Mouse (Mus musculus) brown adipose tissue, adult 24 weeks (tissue): ENCODE results near the gene Timm13. TPM values are rescaled to one million over a fixed set of nuclear protein-coding genes. Genes with fewer than 3 reads are reported as not detected.

Source experiments
- H3K27ac ChIP-seq: fragments of 200-500 bp; replicated peaks from 2 replicates; pipeline ENCODE4 v1.5.1; 2012; ENCODE audit warnings: low read depth, mild to moderate bottlenecking, low read length
- H3K4me1 ChIP-seq: fragments of 200-500 bp; 2 replicates; pipeline ENCODE4 v1.6.1; 2012; ENCODE audit warnings: low read length, mixed read lengths; ENCODE audit not compliant: control insufficient read depth, insufficient read depth, insufficient read length
- H3K4me3 ChIP-seq: fragments of 200-500 bp; 2 replicates; pipeline ENCODE4 v1.5.1; 2012; ENCODE audit warnings: low read depth, mild to moderate bottlenecking, low read length, moderate library complexity; ENCODE audit not compliant: insufficient read depth
- polyA plus RNA-seq: library from polyadenylated mRNA; stranded (reverse); fragments of >200 nt; gene quantifications from 2 replicates; pipeline ENCODE4 v1.2.4, GENCODE M21; 2012; ENCODE audit not compliant: missing spikeins, insufficient read depth, insufficient read length

Gene Timm13
- polyA plus RNA-seq, 1 experiment: 319 TPM

DNA sequence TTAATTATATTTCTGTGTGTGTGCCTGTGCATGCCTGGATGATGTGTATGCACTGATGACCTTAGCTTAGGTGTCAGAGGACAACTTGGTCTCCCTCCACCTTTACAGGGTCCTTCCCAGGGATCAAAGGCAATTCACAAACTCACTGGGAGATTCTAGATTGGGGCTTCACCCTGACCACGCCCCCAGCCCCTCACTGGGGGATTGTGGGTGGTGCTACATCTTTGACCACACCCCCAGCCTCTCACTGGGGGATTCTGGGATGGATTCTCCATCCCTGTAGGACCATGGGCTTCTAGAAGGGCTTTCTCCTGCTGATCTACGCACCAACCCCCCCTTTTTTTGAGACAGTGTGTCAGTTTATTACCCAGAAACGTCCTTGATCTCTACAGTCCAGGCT, 24.7 kb upstream of the Timm13 start:
- Histone ChIP-seq H3K4me1 (no peaks in the 10 kb centered on the region), H3K27ac (no peak overlapping the region), H3K4me3 (no peak overlapping the region)

DNA sequence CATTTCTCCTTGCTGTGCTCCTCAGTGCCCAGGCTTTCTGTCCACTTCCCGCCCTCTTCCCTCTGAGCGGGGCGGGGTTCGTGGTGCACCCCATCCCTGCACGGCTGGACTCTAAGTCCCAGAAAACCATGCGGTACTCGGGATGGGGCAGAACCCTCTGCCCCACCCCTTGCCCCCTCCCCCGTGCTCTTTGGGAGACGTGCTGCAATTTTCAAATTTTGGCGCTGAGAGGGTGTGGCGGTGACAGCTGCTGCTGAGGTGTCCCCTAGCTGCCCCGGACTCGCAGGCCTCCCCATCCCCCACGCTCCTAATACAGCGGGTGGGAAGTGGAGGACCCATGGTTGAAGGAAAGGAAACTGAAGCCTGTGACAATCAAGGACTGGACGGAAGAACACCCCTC, 21.2 kb upstream of the Timm13 start:
- H3K4me1 ChIP-seq: peaks cover 2% of the 10 kb centered on the region; the same call in 1 of the 2 replicates
- H3K4me3 ChIP-seq: peak overlapping the region; percentile 51
- H3K27ac ChIP-seq: no peak overlapping the region

DNA sequence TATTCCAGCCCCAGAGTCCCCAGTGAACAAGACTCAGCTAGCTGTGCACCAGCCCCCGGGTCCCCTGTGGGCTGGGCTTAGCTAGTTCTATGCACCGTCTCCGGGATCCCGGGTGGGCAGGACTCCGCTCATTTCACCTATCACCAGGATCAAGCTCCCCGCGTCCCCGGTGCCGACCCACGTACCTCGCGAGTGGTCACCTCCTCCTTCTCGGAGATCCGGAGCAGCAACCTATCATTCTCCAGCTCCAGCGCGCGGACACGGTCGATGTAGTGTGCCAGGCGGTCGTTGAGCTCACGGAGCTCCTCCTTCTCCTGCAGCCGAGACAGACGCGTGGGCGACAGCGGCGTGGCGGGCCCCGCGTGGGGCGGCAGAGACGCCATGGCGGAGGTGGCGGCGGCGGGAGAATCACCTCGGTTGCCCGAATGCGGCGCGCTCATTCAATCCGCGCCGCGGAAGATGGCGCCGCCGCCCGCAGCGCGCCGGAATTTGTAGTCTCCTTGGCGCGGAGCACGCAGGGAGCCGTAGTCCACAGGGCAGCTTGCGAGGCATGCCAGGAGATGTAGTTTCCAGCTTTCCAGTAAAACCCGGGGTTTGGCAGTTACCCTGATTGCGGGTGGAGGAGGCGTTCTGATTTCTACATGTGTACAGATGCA, 17.1 kb upstream of the Timm13 start, which contains the start of gene Lmnb2:
Gene Lmnb2 (minus strand): TSS at position 467 of the 656 bp plus-strand sequence.
- peak within 1 kb of the TSS; percentile 83 for H3K4me3 ChIP-seq
- H3K4me1 ChIP-seq: peaks cover 2% of the 10 kb centered on the region; the same call in 1 of the 2 replicates
- H3K27ac ChIP-seq: no peak within 1 kb of the TSS

DNA sequence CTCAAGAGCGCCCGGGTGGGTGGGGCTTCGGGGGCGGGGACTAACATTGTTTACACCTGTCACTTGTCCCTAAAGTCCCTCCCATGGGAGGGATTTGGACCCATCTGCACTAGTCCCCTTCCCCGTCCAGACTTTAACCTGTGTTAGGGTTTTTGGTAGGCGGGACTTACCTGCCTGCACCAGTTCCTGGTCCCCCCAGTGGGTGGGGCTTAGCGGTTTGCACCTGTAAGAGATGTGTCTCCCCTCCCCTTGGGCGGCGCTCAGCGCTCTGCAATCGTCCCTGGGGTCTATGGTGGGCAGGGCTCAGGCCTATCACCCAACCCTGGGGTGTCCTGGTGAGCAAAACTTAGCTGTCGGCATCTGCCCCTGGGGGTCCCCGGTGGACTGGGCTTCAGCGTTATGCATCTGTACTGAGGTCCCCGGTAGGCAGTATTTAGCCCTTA, 16.6 kb upstream of the Timm13 start:
- Histone ChIP-seq H3K4me3 (peak overlapping the region; percentile 83), H3K27ac (no peak overlapping the region), H3K4me1 (peaks cover 2% of the 10 kb centered on the region; the same call in 1 of the 2 replicates)

DNA sequence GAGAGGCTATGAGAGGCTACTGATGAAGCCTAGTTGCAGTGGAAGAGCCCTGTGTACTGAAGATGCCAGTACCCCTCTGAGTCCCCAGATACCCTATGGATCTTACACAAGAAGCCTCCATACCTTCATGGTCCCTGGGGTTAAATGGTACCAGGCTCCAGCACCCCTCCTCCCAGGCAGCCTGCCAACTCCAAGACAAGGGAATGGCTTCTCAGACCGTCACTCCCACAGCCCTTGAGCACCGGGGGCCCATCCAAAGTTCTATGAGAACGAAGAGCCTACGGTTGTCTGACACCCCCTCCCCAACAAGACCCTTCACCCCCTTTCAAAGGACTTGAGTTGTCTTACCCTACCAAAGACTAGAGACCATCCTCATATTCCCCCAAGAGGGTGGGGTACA, 15.0 kb upstream of the Timm13 start:
- Histone ChIP-seq H3K4me1 (peaks cover 4% of the 10 kb centered on the region), H3K4me3 (no peak overlapping the region), H3K27ac (no peak overlapping the region)

DNA sequence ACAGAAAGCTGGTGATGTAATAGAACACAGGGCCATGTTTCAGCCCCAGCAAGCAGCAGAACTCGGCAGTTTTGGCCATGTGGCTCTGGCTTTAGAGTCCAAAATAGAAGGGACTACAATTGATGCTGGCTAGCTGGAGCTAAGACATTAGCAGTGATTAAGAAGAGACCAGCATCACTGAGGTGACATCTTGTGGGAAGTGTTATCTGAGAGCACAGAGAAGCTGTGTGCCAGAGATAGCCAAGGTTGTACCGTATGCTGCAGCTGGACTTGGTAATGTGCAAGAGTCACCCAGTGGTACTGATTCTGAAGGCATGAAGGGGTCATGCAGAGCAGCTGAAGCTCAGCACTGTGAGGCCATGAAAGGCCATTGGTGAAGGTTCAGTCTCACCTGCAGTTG, 14.5 kb upstream of the Timm13 start:
- H3K4me3 ChIP-seq: no peak overlapping the region
- H3K4me1 ChIP-seq: peaks cover 5% of the 10 kb centered on the region
- no peak overlapping the region for H3K27ac ChIP-seq

DNA sequence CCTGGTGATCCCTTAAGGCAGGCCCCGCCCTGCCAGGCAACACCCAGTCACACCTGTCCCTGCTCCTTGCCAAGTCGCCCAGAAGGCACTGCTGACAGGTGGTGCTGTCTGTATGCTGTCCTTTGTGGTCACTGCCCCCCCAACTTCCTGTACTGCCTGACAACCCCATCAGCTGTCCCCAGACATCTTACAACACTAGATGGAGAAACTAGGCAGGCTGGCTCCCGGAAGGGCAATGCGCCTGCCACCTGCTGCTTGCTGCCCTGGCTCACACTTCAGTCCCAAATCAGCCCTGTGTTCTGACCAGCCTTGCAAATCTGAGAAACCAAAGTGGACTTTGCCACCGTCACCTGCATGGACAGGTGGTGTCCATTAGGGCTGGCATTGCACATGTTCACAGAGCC, 13.5 kb upstream of the Timm13 start:
- H3K27ac ChIP-seq: no peak overlapping the region
- H3K4me3 ChIP-seq: no peak overlapping the region
- peaks cover 8% of the 10 kb centered on the region for H3K4me1 ChIP-seq

DNA sequence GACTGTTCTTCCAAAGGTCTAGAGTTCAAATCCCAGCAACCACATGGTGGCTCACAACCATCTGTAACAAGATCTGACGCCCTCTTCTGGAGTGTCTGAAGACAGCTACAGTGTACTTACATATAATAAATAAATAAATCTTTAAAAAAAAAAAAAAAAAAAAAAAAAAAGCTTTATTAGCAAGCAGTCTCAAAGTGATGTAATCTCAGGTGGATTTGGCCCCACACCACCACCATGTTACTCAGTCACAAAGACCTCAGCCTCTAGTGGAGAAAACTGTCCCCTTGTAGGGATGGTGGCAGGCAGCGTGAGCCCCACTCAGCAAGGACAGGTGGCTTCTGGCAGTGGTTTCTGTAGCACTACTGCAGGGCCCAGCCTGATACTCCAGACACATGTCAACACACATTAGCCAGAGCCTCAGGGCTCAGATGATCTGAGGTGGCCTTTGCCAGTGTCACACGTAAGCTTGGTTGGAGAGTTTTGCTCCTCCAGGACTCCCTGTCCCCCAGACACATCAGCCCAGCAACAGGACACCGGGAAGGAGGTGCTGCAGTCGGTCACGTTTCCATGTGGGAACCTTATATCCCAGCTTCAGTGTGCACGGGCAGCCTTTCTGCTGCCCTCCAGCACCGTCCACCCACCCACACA, 12.7 kb upstream of the Timm13 start:
- H3K4me3 ChIP-seq: no peak overlapping the region
- no peak overlapping the region for H3K27ac ChIP-seq
- peaks cover 8% of the 10 kb centered on the region for H3K4me1 ChIP-seq

DNA sequence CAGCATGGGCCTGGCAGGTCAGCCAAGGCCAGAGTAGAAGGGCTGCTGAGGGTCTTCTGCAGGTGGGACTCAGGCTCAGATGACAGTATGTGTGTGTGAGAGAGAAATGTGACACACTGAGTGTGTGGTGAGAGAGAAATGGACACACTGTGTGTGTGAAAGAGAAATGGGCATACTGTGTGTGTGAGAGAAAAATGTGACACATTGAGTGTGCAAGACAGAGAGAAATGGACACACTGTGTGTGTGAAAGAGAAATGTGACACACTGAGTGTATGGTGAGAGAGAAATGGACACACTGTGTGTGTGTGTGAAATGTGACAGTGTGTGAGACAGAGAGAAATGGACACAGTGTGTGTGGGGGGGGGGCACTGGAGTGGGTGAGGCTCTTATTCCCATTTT, 11.1 kb upstream of the Timm13 start:
- Histone ChIP-seq H3K4me1 (peaks cover 5% of the 10 kb centered on the region), H3K27ac (no peak overlapping the region), H3K4me3 (no peak overlapping the region)

DNA sequence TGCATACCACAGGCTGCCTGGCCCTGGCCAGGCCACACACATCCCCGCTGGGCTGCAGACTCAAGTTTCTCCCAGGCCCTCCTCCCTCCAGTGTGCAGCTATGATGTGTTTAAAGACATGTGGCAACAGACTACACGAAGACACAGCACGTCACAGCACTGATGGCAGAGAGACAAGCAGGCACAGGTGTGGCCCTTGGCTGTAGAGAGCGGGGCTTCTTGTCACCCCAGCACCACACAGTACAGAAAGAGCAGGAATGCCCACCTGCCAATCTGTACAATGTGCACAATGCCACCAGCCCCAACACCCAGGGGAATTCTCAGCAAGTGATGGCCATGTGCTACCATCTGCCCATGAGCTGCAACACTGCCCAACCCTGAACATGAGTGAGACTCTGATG, 10.6 kb upstream of the Timm13 start:
- Histone ChIP-seq H3K27ac (no peak overlapping the region), H3K4me1 (peaks cover 5% of the 10 kb centered on the region), H3K4me3 (no peak overlapping the region)

DNA sequence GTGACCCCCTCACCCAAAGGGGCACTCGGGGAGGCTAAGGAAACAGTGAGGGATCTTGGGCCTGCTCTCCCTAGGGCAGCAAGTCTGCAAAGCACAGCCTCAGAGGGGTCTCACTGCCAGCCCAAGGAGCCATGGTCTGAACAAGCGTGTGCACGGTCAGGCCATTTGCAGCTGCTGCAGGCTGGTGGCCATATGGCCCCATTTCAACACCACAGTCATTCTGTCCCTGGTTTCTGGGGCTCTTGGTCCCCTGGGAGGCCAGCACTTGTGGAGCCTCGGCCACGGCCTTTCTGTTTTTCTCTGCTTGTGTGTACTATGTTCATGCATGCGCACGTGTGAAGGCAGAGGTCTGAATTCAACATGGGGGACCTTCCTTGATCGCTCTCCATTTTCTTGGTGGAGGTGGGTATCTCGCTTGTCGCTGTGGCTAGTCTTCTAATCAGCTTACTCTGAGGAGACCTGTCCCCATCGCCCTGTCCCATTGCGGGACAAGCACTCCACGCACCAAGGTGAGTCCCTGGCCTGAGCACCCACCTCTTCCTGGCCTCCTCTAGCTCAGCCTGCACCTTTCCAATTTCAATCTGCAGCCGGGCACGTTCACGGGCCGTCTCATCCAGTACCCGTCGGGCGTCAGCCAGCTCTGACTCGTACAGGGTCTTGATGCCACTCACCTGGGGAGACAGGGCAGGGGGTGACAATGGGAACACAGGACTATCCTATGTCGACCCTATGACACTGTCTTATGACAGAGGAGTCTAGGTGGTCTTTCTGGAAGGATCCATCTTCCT, 8.8 kb upstream of the Timm13 start:
- H3K4me1 ChIP-seq: peaks cover 5% of the 10 kb centered on the region
- H3K4me3 ChIP-seq: no peak overlapping the region
- no peak overlapping the region for H3K27ac ChIP-seq

DNA sequence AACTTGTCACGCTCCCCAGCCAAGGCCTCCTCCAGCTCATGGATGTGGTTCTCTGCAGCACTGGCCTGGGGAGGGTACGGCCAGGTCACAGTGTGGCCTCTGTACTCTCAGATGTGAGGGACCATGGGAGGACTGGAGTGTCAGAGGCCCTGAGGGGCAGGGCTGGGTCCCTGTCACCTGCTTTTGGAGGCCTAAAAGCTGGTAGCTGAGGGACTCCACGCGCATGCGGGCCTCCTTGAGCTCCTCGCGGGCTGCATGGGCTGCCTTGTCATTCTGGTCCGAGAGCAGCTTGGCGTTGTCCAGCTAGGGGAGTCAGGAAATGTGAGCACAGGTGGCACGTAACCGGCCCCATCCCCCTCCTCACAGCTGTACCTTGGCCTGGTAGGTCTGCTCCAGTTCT, 3.9 kb upstream of the Timm13 start:
- Histone ChIP-seq H3K27ac (no peak overlapping the region), H3K4me3 (no peak overlapping the region), H3K4me1 (peaks cover 6% of the 10 kb centered on the region)

DNA sequence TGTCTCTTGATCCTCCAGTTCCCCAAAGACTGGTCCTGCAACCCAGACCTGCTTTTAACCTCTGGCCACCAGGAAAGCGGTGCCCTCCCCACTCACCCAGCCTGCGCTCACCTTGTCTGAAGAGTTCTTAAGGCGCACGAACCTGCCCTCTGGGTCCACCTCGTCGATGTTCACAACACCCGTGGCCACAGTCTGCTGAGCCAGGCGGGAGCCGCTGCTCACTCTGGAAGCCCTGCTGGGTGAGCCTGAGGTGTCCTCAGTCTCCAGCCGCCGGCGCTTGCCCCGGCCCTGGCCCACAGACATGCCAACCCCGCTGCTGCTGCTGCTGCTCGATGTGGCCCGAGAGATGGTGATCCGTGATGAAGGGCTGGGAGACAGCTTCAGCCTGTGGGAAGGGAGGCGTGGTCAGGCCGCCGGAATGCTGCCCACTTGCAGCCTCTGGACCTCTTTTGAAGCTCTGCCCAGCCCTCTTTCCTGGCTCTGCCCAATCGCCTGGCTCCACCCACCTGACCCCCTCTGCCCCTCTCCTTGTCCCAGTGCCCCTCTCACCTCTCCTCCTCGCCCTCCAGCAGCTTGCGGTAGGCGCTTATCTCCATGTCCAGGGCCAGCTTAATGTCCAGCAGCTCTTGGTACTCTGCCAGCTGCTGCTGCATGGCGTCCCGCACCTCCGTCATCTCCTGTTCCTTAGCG, 3.4 kb upstream of the Timm13 start:
- Histone ChIP-seq H3K4me3 (no peak overlapping the region), H3K27ac (no peak overlapping the region), H3K4me1 (peaks cover 8% of the 10 kb centered on the region)

DNA sequence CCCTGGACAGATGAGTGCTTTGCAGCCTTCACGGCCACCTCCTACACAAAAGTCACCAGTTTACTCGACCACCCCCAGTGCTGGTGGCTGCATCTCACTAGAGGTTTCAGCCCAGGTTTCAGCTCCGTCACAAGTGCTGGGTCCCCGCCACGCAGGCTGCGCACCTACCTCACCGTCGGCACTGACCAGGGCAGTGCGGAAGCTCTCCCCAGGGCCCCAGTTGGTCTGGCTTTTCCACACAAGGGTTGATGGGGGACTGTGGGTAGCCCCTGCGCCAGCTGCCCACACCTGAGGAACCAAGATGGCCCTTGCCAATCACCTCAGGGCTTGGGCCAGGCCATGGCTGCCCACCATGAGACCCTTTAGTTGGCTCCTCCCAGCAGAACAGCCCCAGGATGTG, 2.5 kb upstream of the Timm13 start:
- H3K27ac ChIP-seq: no peak overlapping the region
- no peak overlapping the region for H3K4me3 ChIP-seq
- H3K4me1 ChIP-seq: peaks cover 10% of the 10 kb centered on the region
